Mouse (Mus musculus): ENCODE measurements around the gene Exoc3l2. TPM values are rescaled to one million over a fixed set of nuclear protein-coding genes. Genes with fewer than 3 reads are reported as not detected.
A peak's percentile ranks its signal among the peaks of the same experiment; 100 is the strongest.

The Exoc3l2 gene
- polyA plus RNA-seq, 1 experiment from 2014 or later, result 1.3 TPM

- peak; percentile 61 for ATAC-seq (ENCODE audit: insufficient read depth, low FRiP score, low read depth)
- peak overlapping the region; percentile 74 for H3K27ac ChIP-seq
- no peaks in the 10 kb centered on the region for H3K9me3 ChIP-seq
- H3K4me2 ChIP-seq, result peak overlapping the region; percentile 94
- H3K4me3 ChIP-seq (replicated peaks), result peak overlapping the region; percentile 72
- peak overlapping the region; percentile 89 for H3K9ac ChIP-seq
- under 1% methylated on average over 31 of the region's 31 CpGs for WGBS
- no peaks in the 10 kb centered on the region for H3K27me3 ChIP-seq (replicated peaks)
- H3K36me3 ChIP-seq, result no peaks in the 10 kb centered on the region; the same call in 1 of the 2 replicates
- peaks cover 18% of the 10 kb centered on the region for H3K4me1 ChIP-seq
These were observed 5.1 kb upstream of the Exoc3l2 start for GRCm38 (mm10) chr7:19458072-19458486.

DNA sequence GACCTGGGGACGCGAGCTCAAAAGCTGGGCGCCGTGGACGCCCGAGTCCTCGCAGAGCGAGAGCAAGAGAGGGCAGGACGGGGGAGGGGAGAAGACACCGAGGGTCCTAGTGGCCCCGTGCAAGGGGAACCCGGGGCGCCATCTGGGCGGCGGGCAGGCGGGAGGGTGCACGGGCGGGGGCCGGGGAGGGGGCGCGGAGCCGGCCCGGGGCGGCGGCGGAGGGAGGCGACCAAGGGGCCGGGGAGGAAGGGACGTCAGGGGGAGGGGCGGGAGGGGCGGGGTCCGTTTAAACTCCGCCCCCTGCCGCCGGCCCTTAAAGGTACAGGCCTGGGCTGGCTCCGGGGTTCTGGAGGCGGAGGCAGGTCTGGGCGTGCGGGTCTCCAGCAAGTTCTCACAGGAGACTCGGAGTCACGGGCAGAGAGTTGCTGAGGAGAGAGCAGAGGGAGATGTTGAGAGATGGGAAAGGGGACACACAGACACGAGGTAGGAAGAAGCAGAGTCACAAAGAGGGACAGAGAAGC lies 4.5 kb upstream of the Exoc3l2 start, which contains the start of gene Mark4:
Gene Mark4 (minus strand): TSS at position 231 of the 521 bp plus-strand sequence.
- peak; percentile 79 for ATAC-seq (ENCODE audit: insufficient read depth, low FRiP score, low read depth)
- H3K27ac ChIP-seq, result peak within 1 kb of the TSS; percentile 74
- peaks cover 18% of the 10 kb centered on the region for H3K4me1 ChIP-seq
- peak within 1 kb of the TSS; percentile 89 for H3K9ac ChIP-seq
- H3K4me2 ChIP-seq, result peak within 1 kb of the TSS; percentile 94
- WGBS, result 1% methylated on average over 26 of the region's 42 CpGs
- H3K36me3 ChIP-seq, result no peaks in the 10 kb centered on the region; the same call in 1 of the 2 replicates
- H3K4me3 ChIP-seq (replicated peaks), result peak within 1 kb of the TSS; percentile 72
- H3K9me3 ChIP-seq, result no peaks in the 10 kb centered on the region
- H3K27me3 ChIP-seq (replicated peaks), result no peaks in the 10 kb centered on the region

GRCm38 (mm10) chr7:19459144-19459870 lies 3.8 kb upstream of the Exoc3l2 start:
- H3K36me3 ChIP-seq, result no peaks in the 10 kb centered on the region; the same call in 1 of the 2 replicates
- H3K9ac ChIP-seq, result peak overlapping the region; percentile 52
- H3K27ac ChIP-seq, result peak overlapping the region; percentile 57; the same call in 1 of the 2 replicates
- H3K27me3 ChIP-seq (replicated peaks), result no peaks in the 10 kb centered on the region
- no peaks in the 10 kb centered on the region for H3K9me3 ChIP-seq
- WGBS, result 21% methylated on average over 5 of the region's 6 CpGs
- H3K4me3 ChIP-seq (replicated peaks), result peak overlapping the region; percentile 72
- peak overlapping the region; percentile 94 for H3K4me2 ChIP-seq
- peaks cover 19% of the 10 kb centered on the region for H3K4me1 ChIP-seq
- no peak for ATAC-seq (ENCODE audit: insufficient read depth, low FRiP score, low read depth)

DNA sequence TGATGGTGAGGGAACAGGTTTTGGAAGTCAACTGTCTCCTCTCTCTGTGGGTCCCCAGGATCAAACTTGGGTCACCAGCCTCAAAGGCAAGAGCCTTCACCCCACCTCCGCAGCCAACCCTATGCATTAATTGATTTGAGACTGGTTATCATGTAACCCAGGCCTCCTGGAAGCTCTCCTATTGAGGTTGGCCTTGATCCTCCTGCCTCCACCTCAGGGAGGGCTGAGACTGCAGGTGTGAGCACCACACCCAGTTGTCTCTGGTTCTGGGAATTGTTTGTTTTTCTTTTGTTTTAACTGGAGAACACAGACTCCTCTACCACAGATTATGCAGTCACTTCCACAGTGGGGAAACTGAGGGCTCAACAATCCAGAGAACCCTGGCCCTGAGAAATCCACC lies 2.6 kb upstream of the Exoc3l2 start:
- no peak overlapping the region for H3K9ac ChIP-seq
- no peak overlapping the region for H3K27ac ChIP-seq
- H3K36me3 ChIP-seq, result no peaks in the 10 kb centered on the region; the same call in 1 of the 2 replicates
- no peaks in the 10 kb centered on the region for H3K9me3 ChIP-seq
- H3K4me2 ChIP-seq, result no peak overlapping the region
- ATAC-seq (ENCODE audit: insufficient read depth, low FRiP score, low read depth), result no peak
- no peak overlapping the region for H3K4me3 ChIP-seq (replicated peaks)
- 50% methylated on average over 1 of the region's 1 CpGs for WGBS
- peaks cover 27% of the 10 kb centered on the region for H3K4me1 ChIP-seq
- peaks cover 3% of the 10 kb centered on the region; the same call in 1 of the 2 replicates for H3K27me3 ChIP-seq (replicated peaks)

GRCm38 (mm10) chr7:19461488-19461887 lies 1.6 kb upstream of the Exoc3l2 start:
- H3K4me1 ChIP-seq, result peaks cover 22% of the 10 kb centered on the region
- ATAC-seq (ENCODE audit: insufficient read depth, low FRiP score, low read depth), result no peak
- H3K9me3 ChIP-seq, result no peaks in the 10 kb centered on the region
- no peak overlapping the region for H3K4me3 ChIP-seq (replicated peaks)
- 5% methylated on average over 6 of the region's 6 CpGs for WGBS
- no peak overlapping the region for H3K4me2 ChIP-seq
- H3K27ac ChIP-seq, result no peak overlapping the region
- H3K27me3 ChIP-seq (replicated peaks), result peaks cover 9% of the 10 kb centered on the region; the same call in 1 of the 2 replicates
- H3K9ac ChIP-seq, result no peak overlapping the region
- H3K36me3 ChIP-seq, result no peaks in the 10 kb centered on the region

DNA sequence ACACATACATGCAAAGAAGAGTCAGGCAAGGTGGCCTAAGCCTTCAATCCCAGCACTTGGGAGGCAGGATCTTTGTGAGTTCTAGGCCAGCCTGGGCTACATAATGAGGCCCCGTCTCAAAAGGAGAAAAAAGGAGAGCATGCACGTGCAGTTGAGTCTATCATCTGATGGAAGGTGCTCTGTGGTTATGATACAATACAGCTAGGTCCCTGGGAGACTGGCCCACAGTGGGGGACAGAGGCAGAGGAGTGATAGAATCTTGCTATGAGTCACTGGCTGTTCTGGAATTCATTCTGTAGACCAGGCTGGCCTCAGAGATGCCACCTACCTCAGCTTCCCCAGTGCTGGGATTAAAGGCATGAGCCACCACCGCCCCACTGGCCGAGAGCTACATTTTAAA lies 688 bp upstream of the Exoc3l2 start:
- Histone ChIP-seq H3K9me3 (no peaks in the 10 kb centered on the region), H3K36me3 (no peaks in the 10 kb centered on the region), H3K27me3 (replicated peaks) (peaks cover 13% of the 10 kb centered on the region), H3K4me3 (replicated peaks) (no peak overlapping the region), H3K4me1 (peaks cover 12% of the 10 kb centered on the region), H3K9ac (no peak overlapping the region), H3K4me2 (no peak overlapping the region), H3K27ac (no peak overlapping the region)
- 68% methylated on average over 4 of the region's 4 CpGs for WGBS
- ATAC-seq (ENCODE audit: insufficient read depth, low FRiP score, low read depth), result no peak

DNA sequence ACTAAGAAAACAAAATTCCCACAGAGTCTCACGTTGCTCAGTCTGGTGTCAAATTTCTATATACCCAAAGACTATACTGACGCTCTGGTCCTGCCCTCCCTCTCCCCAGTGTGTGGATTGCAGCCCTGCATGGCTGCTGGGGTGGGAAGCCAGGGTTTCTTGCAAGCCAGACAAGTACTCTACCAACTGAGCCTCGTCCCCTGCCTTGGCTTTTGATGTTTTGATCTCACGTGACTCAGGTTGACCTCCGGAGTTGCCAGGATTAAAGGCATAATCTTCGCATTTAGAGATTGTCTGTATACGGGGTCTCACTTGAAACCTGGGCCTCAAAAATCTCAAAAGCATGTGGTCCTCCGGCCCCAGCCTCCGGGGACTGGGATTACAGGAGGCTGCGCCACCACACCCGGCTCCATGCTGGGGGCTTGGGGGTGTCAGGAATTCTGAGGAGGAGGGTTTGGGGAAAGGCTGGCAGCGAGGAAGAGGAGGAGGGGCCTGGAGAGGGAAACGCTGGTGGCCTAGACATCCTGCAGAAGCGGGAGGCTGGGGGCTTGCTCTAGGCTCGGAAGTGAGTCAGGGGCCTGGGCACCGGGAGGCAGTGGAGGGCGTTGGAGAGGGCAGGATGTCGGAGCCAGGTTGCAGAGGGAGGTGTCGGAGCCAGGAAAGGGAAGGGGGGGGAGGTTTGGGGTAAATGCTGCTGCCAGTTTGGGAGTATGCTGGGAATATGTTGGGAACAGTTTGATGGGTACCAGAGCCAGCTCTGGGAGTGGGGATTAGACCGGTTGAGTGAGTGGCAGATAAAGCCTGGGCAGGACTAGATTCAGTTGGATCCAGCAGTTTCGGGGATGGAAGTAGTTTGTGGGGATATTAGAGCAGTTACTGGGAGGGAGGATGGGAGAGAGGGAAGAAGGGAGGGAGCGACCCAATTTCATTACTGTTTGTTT lies 1.5 kb downstream of the Exoc3l2 start:
- Histone ChIP-seq H3K4me1 (peaks cover 9% of the 10 kb centered on the region), H3K9ac (no peak overlapping the region), H3K27me3 (replicated peaks) (peaks cover 23% of the 10 kb centered on the region), H3K27ac (0 out of 2 replicates have a peak overlapping the region, but pooled peaks have one; percentile 16), H3K4me2 (peak overlapping the region; percentile 24), H3K36me3 (no peaks in the 10 kb centered on the region), H3K4me3 (replicated peaks) (no peak overlapping the region), H3K9me3 (no peaks in the 10 kb centered on the region)
- 15% methylated on average over 22 of the region's 22 CpGs for WGBS
- no peak for ATAC-seq (ENCODE audit: insufficient read depth, low FRiP score, low read depth)

GRCm38 (mm10) chr7:19466602-19467145 lies 3.5 kb downstream of the Exoc3l2 start:
- no peak overlapping the region for H3K9ac ChIP-seq
- no peak overlapping the region for H3K4me2 ChIP-seq
- H3K27me3 ChIP-seq (replicated peaks), result peaks cover 38% of the 10 kb centered on the region
- H3K9me3 ChIP-seq, result no peaks in the 10 kb centered on the region
- no peak overlapping the region for H3K27ac ChIP-seq
- no peak overlapping the region for H3K4me3 ChIP-seq (replicated peaks)
- H3K4me1 ChIP-seq, result peaks cover 12% of the 10 kb centered on the region
- WGBS, result 59% methylated on average over 5 of the region's 5 CpGs
- no peak for ATAC-seq (ENCODE audit: insufficient read depth, low FRiP score, low read depth)
- H3K36me3 ChIP-seq, result no peaks in the 10 kb centered on the region

DNA sequence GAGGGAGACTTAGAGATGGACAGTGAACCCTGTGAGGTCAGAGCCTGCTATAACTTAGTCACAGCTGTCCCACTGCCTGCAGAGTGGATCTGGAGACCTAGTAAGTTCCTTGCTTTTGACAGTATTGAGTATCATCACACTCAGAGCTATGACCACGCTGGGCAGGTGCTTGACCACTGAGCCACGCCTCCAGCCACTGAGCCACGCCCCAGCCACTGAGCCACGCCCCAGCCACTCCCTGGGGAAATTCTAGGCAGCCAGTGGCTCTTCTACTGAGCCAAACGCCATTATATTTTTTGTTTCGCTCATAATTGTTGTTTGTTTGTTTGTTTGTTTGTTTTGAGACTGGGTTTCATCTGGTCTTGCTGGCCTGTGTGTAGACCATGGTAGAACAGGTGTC lies 4.5 kb downstream of the Exoc3l2 start:
- H3K36me3 ChIP-seq, result no peaks in the 10 kb centered on the region
- 30% methylated on average over 6 of the region's 6 CpGs for WGBS
- no peak for ATAC-seq (ENCODE audit: insufficient read depth, low FRiP score, low read depth)

GRCm38 (mm10) chr7:19468279-19468678 lies 5.1 kb downstream of the Exoc3l2 start:
- no peak overlapping the region for H3K27ac ChIP-seq
- WGBS, result 61% methylated on average over 12 of the region's 12 CpGs
- H3K36me3 ChIP-seq, result no peaks in the 10 kb centered on the region
- H3K27me3 ChIP-seq (replicated peaks), result peaks cover 54% of the 10 kb centered on the region
- ATAC-seq (ENCODE audit: insufficient read depth, low FRiP score, low read depth), result no peak
- H3K9ac ChIP-seq, result no peak overlapping the region
- H3K4me1 ChIP-seq, result peaks cover 12% of the 10 kb centered on the region
- H3K4me2 ChIP-seq, result no peak overlapping the region
- no peak overlapping the region for H3K4me3 ChIP-seq (replicated peaks)
- H3K9me3 ChIP-seq, result no peaks in the 10 kb centered on the region

More for the DNA sequence above, 4.5 kb downstream of the Exoc3l2 start:
- H3K4me2 ChIP-seq, result no peak overlapping the region
- no peak overlapping the region for H3K9ac ChIP-seq
- H3K27me3 ChIP-seq (replicated peaks), result peaks cover 47% of the 10 kb centered on the region
- no peak overlapping the region for H3K27ac ChIP-seq
- no peak overlapping the region for H3K4me3 ChIP-seq (replicated peaks)
- no peaks in the 10 kb centered on the region for H3K9me3 ChIP-seq
- peaks cover 12% of the 10 kb centered on the region for H3K4me1 ChIP-seq

GRCm38 (mm10) chr7:19469404-19469803 lies 6.3 kb downstream of the Exoc3l2 start:
- Histone ChIP-seq H3K9me3 (no peaks in the 10 kb centered on the region), H3K27me3 (replicated peaks) (peaks cover 57% of the 10 kb centered on the region), H3K4me1 (peaks cover 12% of the 10 kb centered on the region), H3K36me3 (no peaks in the 10 kb centered on the region), H3K4me3 (replicated peaks) (no peak overlapping the region), H3K9ac (no peak overlapping the region), H3K27ac (no peak overlapping the region), H3K4me2 (no peak overlapping the region)
- WGBS, result 21% methylated on average over 23 of the region's 23 CpGs
- no peak for ATAC-seq (ENCODE audit: insufficient read depth, low FRiP score, low read depth)

Measured in stomach, embryonic 15.5 days (tissue).